Comparison of ENCODE assay signal across 30 mouse cellular contexts in the genomic region with DNA sequence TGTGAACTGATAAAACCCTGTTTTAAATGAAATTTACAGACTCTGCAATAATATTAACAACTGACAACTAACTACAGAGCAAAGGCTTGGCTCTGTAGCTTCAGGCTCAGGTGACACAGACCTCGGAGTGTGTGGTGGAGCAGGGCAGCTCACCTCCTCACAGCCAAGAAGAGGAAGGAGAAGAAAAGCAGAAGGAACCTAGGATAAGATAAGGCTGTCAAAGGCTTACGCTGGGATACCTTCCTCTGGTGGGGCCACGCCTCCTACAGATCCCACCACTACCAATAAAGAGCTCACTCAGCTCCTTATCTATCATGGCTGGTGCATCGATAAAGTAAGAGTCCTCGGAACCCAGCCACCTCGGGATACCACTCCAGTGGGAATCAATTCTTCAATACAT. TPM values are rescaled to one million over a fixed set of nuclear protein-coding genes. Genes with fewer than 3 reads are reported as not detected.
DNase-seq lines count a peak whose midpoint lies in the region; ATAC-seq and TF ChIP-seq lines count a peak whose summit lies in the region.
"Had no signal": no experiment of that assay in that cellular context is flagged by ENCODE, and none has a peak within 500 bp of the region (broad histone marks: within the 10 kb centered on the region; RNA-seq: fewer than 3 reads in every experiment).

No protein-coding gene starts in this region.

- no peak overlapping the region for H3K4me2 ChIP-seq in midbrain, postnatal 0 days (ENCODE audit: low read depth, low read length, poor library complexity, severe bottlenecking)
- no peak overlapping the region for H3K4me2 ChIP-seq in forebrain, embryonic 14.5 days (ENCODE audit: low read length)
- H3K4me2 ChIP-seq: embryonic facial prominence, embryonic 12.5 days; embryonic facial prominence, embryonic 15.5 days; heart, embryonic 12.5 days; heart, embryonic 15.5 days; hindbrain, embryonic 14.5 days had no signal

- no peaks in the 10 kb centered on the region for H3K36me3 ChIP-seq in G1E (replicated peaks)
- H3K36me3 ChIP-seq in midbrain, postnatal 0 days (ENCODE audit: insufficient read depth, low read length) = no peaks in the 10 kb centered on the region
- no peaks in the 10 kb centered on the region for H3K36me3 ChIP-seq in forebrain, embryonic 14.5 days (ENCODE audit: control insufficient read depth, insufficient read depth, low read length)
- H3K36me3 ChIP-seq in thymus, adult 2 months (ENCODE audit: control insufficient read depth, insufficient read depth, low read length) = no peaks in the 10 kb centered on the region
- H3K36me3 ChIP-seq: embryonic facial prominence, embryonic 12.5 days; embryonic facial prominence, embryonic 15.5 days; heart, embryonic 12.5 days; heart, embryonic 15.5 days had no signal

- no peaks in the 10 kb centered on the region for H3K9me3 ChIP-seq in G1E (replicated peaks)
- H3K9me3 ChIP-seq in midbrain, postnatal 0 days (ENCODE audit: low read length) = no peaks in the 10 kb centered on the region
- no peaks in the 10 kb centered on the region for H3K9me3 ChIP-seq in forebrain, embryonic 14.5 days (replicated peaks; ENCODE audit: control insufficient read depth, low read length)
- H3K9me3 ChIP-seq: embryonic facial prominence, embryonic 12.5 days; embryonic facial prominence, embryonic 15.5 days; heart, embryonic 12.5 days; heart, embryonic 15.5 days had no signal

- DNase-seq in G1E (ENCODE audit: low spot score) = no peak
- DNase-seq in midbrain, postnatal 0 days (ENCODE audit: low spot score) = no peak
- no peak for DNase-seq in forebrain, embryonic 14.5 days (ENCODE audit: low spot score)
- no peak for DNase-seq in thymus, adult 2 months
- DNase-seq: adrenal gland, adult 8-10 months; adrenal gland, postnatal 25 days; cerebellum, adult 18-20 months; cerebellum, adult 9-10 months; cerebellum, postnatal 14 days; gastrocnemius, postnatal 14 days; heart, adult 18-20 months; heart, postnatal 10 days; heart, postnatal 36 days had no signal

- H3K27me3 ChIP-seq in G1E (ENCODE audit: insufficient read depth, low read length) = peaks cover 18% of the 10 kb centered on the region
- H3K27me3 ChIP-seq in midbrain, postnatal 0 days (ENCODE audit: insufficient read depth, low read length) = no peaks in the 10 kb centered on the region
- no peaks in the 10 kb centered on the region for H3K27me3 ChIP-seq in forebrain, embryonic 14.5 days (replicated peaks; ENCODE audit: control insufficient read depth, insufficient read depth, low read length)
- H3K27me3 ChIP-seq in thymus, adult 2 months (ENCODE audit: control insufficient read depth, insufficient read depth, low read length) = no peaks in the 10 kb centered on the region
- H3K27me3 ChIP-seq: embryonic facial prominence, embryonic 12.5 days; embryonic facial prominence, embryonic 15.5 days; heart, embryonic 12.5 days; heart, embryonic 15.5 days had no signal

- TF ChIP-seq POLR2A in thymus, adult 2 months (IDR thresholded peaks at IDR 0.05; ENCODE audit: control insufficient read depth, extremely low read depth, insufficient read depth, low read length, poor library complexity) = no peak

- no peak overlapping the region for H3K4me3 ChIP-seq in G1E (ENCODE audit: low read depth, low read length)
- H3K4me3 ChIP-seq in midbrain, postnatal 0 days (ENCODE audit: low read depth, low read length) = no peak overlapping the region
- H3K4me3 ChIP-seq in forebrain, embryonic 14.5 days (ENCODE audit: low read depth, low read length) = no peak overlapping the region
- no peak overlapping the region for H3K4me3 ChIP-seq in thymus, adult 2 months (ENCODE audit: control insufficient read depth, insufficient read depth, low read length)
- H3K4me3 ChIP-seq: embryonic facial prominence, embryonic 12.5 days; embryonic facial prominence, embryonic 15.5 days; heart, embryonic 12.5 days; heart, embryonic 15.5 days had no signal

- peaks cover 5% of the 10 kb centered on the region; the same call in 1 of the 2 replicates for H3K4me1 ChIP-seq in G1E (ENCODE audit: insufficient read depth, low read depth, low read length)
- no peaks in the 10 kb centered on the region for H3K4me1 ChIP-seq in midbrain, postnatal 0 days (ENCODE audit: insufficient read depth, low read length)
- H3K4me1 ChIP-seq in forebrain, embryonic 14.5 days (ENCODE audit: control insufficient read depth, insufficient read depth, low read length) = no peaks in the 10 kb centered on the region
- no peaks in the 10 kb centered on the region for H3K4me1 ChIP-seq in thymus, adult 2 months (replicated peaks; ENCODE audit: control insufficient read depth, insufficient read depth, low read length)
- H3K4me1 ChIP-seq: embryonic facial prominence, embryonic 12.5 days; embryonic facial prominence, embryonic 15.5 days; heart, embryonic 15.5 days had no signal

- TF ChIP-seq CTCF in G1E (IDR thresholded peaks at IDR 0.05; ENCODE audit: low read depth, low read length) = no peak
- no peak for TF ChIP-seq CTCF in midbrain, postnatal 0 days (IDR thresholded peaks at IDR 0.05)
- TF ChIP-seq CTCF in thymus, adult 2 months (IDR thresholded peaks at IDR 0.05; ENCODE audit: borderline replicate concordance, control insufficient read depth, extremely low read depth, insufficient read depth, low read length, poor library complexity) = no peak

- H3K27ac ChIP-seq in midbrain, postnatal 0 days (ENCODE audit: low read depth, low read length) = no peak overlapping the region
- no peak overlapping the region for H3K27ac ChIP-seq in forebrain, embryonic 14.5 days (ENCODE audit: low read depth, low read length)
- H3K27ac ChIP-seq in thymus, adult 2 months (ENCODE audit: control insufficient read depth, insufficient read depth, low read length) = no peak overlapping the region
- H3K27ac ChIP-seq: embryonic facial prominence, embryonic 12.5 days; embryonic facial prominence, embryonic 15.5 days; heart, embryonic 15.5 days; hindbrain, embryonic 14.5 days; hindbrain, postnatal 0 days had no signal

- 87% methylated on average over 6 of the region's 6 CpGs for WGBS in midbrain, postnatal 0 days
- WGBS in forebrain, embryonic 14.5 days = 89% methylated on average over 6 of the region's 6 CpGs
- 61% methylated on average over 6 of the region's 6 CpGs for WGBS in thymus, adult 2 months

- H3K9ac ChIP-seq in midbrain, postnatal 0 days (replicated peaks; ENCODE audit: low read length, poor library complexity, severe bottlenecking) = no peak overlapping the region
- no peak overlapping the region for H3K9ac ChIP-seq in forebrain, embryonic 14.5 days (ENCODE audit: low read length)
- H3K9ac ChIP-seq: embryonic facial prominence, embryonic 12.5 days; embryonic facial prominence, embryonic 15.5 days; heart, embryonic 12.5 days; heart, embryonic 15.5 days; hindbrain, embryonic 14.5 days had no signal

- peak; percentile 15; the same call in 1 of the 2 replicates for ATAC-seq in G1E (ENCODE audit: extremely low read depth, insufficient number of reproducible peaks, low FRiP score, poor library complexity, severe bottlenecking)
- peak; percentile 89 for ATAC-seq in common myeloid progenitor, adult 5-6 weeks (replicated peaks; ENCODE audit: low read depth, poor library complexity, severe bottlenecking)
- peak; percentile 38; the same call in 1 of the 2 replicates for ATAC-seq in megakaryocyte, adult 5-6 weeks (ENCODE audit: poor library complexity, severe bottlenecking)
- ATAC-seq in midbrain, postnatal 0 days (ENCODE audit: low FRiP score) = no peak
- ATAC-seq in forebrain, embryonic 14.5 days = no peak
- ATAC-seq: activated CD4-positive, CD25-positive, alpha-beta regulatory T cell, adult 4 months; forebrain, embryonic 16.5 days; hindbrain, postnatal 0 days; inflammation-experienced regulatory T-cells, adult 6 months; intestine, embryonic 16.5 days had no signal

RNA-seq across cellular contexts. Expression of gene Lrrc31, which starts 16.5 kb away (rescaled TPM):
- total RNA-seq in G1E (2014; fragmentation: Nextera tagmentation) = 1.2 TPM in 1 of 2 replicates, not detected in the other
- total RNA-seq in G1E (2017) = 1.6 and 1.7 TPM in 2 replicates
- polyA plus RNA-seq in G1E (2012) = not detected in 2 replicates
- total RNA-seq in common myeloid progenitor, adult 5-6 weeks (2017) = not detected in 2 replicates
- not detected in 2 replicates for total RNA-seq in megakaryocyte, adult 5-6 weeks (2015)
- total RNA-seq in megakaryocyte, adult 5-6 weeks (2017) = not detected in 2 replicates
- total RNA-seq in midbrain, postnatal 0 days (2014; rRNA removed) = not detected in 2 replicates
- polyA plus RNA-seq in midbrain, postnatal 0 days (2015; fragmentation: Nextera tagmentation; extraction: Ambion mirVana) = not detected in 2 replicates
- not detected in 2 replicates for polyA plus RNA-seq in forebrain, embryonic 14.5 days (2014; fragmentation: Nextera tagmentation; extraction: Ambion mirVana)
- polyA plus RNA-seq in thymus, adult 2 months (2012; rRNA removed) = 0.23 and 0.31 TPM in 2 replicates
- total RNA-seq: adrenal gland, postnatal 25 days; gastrocnemius, adult 18-20 months; gastrocnemius, postnatal 14 days; gastrocnemius, postnatal 4 days; hindbrain, postnatal 0 days had no signal
- polyA plus RNA-seq: activated CD4-positive, CD25-positive, alpha-beta regulatory T cell, adult 4 months; brain, embryonic 14.5 days; embryonic facial prominence, embryonic 12.5 days; forebrain, embryonic 11.5 days; forebrain, embryonic 16.5 days; heart, embryonic 12.5 days; heart, embryonic 15.5 days; hindbrain, embryonic 11.5 days; hindbrain, embryonic 14.5 days; hindbrain, postnatal 0 days had no signal

RNA-seq across cellular contexts. Expression of gene Lrrc34, which starts 35.5 kb away (rescaled TPM):
- total RNA-seq in G1E (2014; fragmentation: Nextera tagmentation) (not detected in 2 replicates), G1E (2017) (not detected in 2 replicates)
- not detected in 2 replicates for polyA plus RNA-seq in G1E (2012)
- total RNA-seq in common myeloid progenitor, adult 5-6 weeks (2017) = not detected in 2 replicates
- total RNA-seq in megakaryocyte, adult 5-6 weeks (2015) = not detected in 2 replicates
- 0.08 and 0.26 TPM in 2 replicates for total RNA-seq in megakaryocyte, adult 5-6 weeks (2017)
- 1.5 and 2.0 TPM in 2 replicates for total RNA-seq in midbrain, postnatal 0 days (2014; rRNA removed)
- 0.67 and 1.1 TPM in 2 replicates for polyA plus RNA-seq in midbrain, postnatal 0 days (2015; fragmentation: Nextera tagmentation; extraction: Ambion mirVana)
- polyA plus RNA-seq in forebrain, embryonic 14.5 days (2014; fragmentation: Nextera tagmentation; extraction: Ambion mirVana) = 1.3 and 1.6 TPM in 2 replicates
- 0.04 and 0.06 TPM in 2 replicates for polyA plus RNA-seq in thymus, adult 2 months (2012; rRNA removed)
- total RNA-seq: adrenal gland, adult 8-10 months; adrenal gland, postnatal 25 days; gastrocnemius, adult 18-20 months; gastrocnemius, postnatal 14 days; gastrocnemius, postnatal 4 days; heart, postnatal 10 days; heart, postnatal 36 days had no signal

RNA-seq across cellular contexts. Expression of gene Lrriq4, which starts 38.9 kb away (rescaled TPM):
- not detected in 2 replicates for total RNA-seq in G1E (2014; fragmentation: Nextera tagmentation)
- total RNA-seq in G1E (2017) = 0.11 TPM in 1 of 2 replicates, not detected in the other
- polyA plus RNA-seq in G1E (2012) = not detected in 2 replicates
- not detected in 2 replicates for total RNA-seq in common myeloid progenitor, adult 5-6 weeks (2017)
- total RNA-seq in megakaryocyte, adult 5-6 weeks (2015) = 0.09 TPM in 1 of 2 replicates, not detected in the other
- not detected in 2 replicates for total RNA-seq in megakaryocyte, adult 5-6 weeks (2017)
- total RNA-seq in midbrain, postnatal 0 days (2014; rRNA removed) = not detected in 2 replicates
- 0.09 TPM in 1 of 2 replicates, not detected in the other for polyA plus RNA-seq in midbrain, postnatal 0 days (2015; fragmentation: Nextera tagmentation; extraction: Ambion mirVana)
- polyA plus RNA-seq in forebrain, embryonic 14.5 days (2014; fragmentation: Nextera tagmentation; extraction: Ambion mirVana) = not detected in 2 replicates
- polyA plus RNA-seq in thymus, adult 2 months (2012; rRNA removed) = not detected in 2 replicates
- total RNA-seq: adrenal gland, adult 8-10 months; adrenal gland, postnatal 25 days; gastrocnemius, adult 18-20 months; gastrocnemius, postnatal 14 days; gastrocnemius, postnatal 4 days; heart, adult 18-20 months; heart, postnatal 10 days; heart, postnatal 36 days had no signal
- polyA plus RNA-seq: activated CD4-positive, CD25-positive, alpha-beta regulatory T cell, adult 4 months; embryonic facial prominence, embryonic 12.5 days; embryonic facial prominence, embryonic 15.5 days; forebrain, embryonic 11.5 days; forebrain, embryonic 16.5 days; heart, embryonic 15.5 days; hindbrain, embryonic 11.5 days; hindbrain, embryonic 14.5 days; hindbrain, postnatal 0 days; inflammation-experienced regulatory T-cells, adult 6 months; intestine, embryonic 16.5 days had no signal

Comparison
In these comparisons a context has a peak if more than half of its experiments do, and no peak if none do; other contexts are left out.
1. ATAC-seq: peak in G1E (single experiment), common myeloid progenitor, adult 5-6 weeks (single experiment) and megakaryocyte, adult 5-6 weeks (single experiment); none in midbrain, postnatal 0 days (single experiment) and forebrain, embryonic 14.5 days (single experiment).